Mouse (Mus musculus) testis, adult 2 months (tissue): ENCODE measurements around the gene Ank3.

ENCODE experiments used
- CTCF ChIP-seq: fragments of 200-500 bp; IDR thresholded peaks from 2 replicates; pipeline ENCODE4 v1.5.1; 2012; ENCODE audit warnings: low read depth, mild to moderate bottlenecking, inconsistent platforms, low read length, moderate library complexity; ENCODE audit not compliant: control insufficient read depth, insufficient read depth, insufficient replicate concordance
- POLR2A ChIP-seq: fragments of 200-500 bp; IDR thresholded peaks from 2 replicates; pipeline ENCODE4 v1.6.1; 2012; ENCODE audit warnings: low read depth, mild to moderate bottlenecking, inconsistent platforms, low read length, moderate library complexity; ENCODE audit not compliant: control insufficient read depth

- TF ChIP-seq POLR2A (no peak), CTCF (no peak)
Measured at GRCm38 (mm10) chr10:69707844-69708550, 309.4 kb downstream of the Ank3 start.
